Mouse (Mus musculus) myocyte (in vitro differentiated cells): ENCODE data around the gene Rhbdd2. TPM values are rescaled to one million over a fixed set of nuclear protein-coding genes. Genes with fewer than 3 reads are reported as not detected.

Experiments
- H3K27me3 ChIP-seq: one replicate; pipeline ENCODE4 v1.6.1; 2011; ENCODE audit not compliant: control insufficient read depth, insufficient read depth, insufficient read length
- H3K36me3 ChIP-seq: one replicate; pipeline ENCODE4 v1.6.1; 2011; ENCODE audit not compliant: control insufficient read depth, insufficient read depth
- H3K4me2 ChIP-seq: one replicate; pipeline ENCODE4 v1.6.1; 2011; ENCODE audit warnings: low read depth, control low read depth
- H3K4me3 ChIP-seq: one replicate; pipeline ENCODE4 v1.5.1; 2011; ENCODE audit warnings: mild to moderate bottlenecking, control low read depth, moderate library complexity
- H3K79me2 ChIP-seq: one replicate; pipeline ENCODE4 v1.6.1; 2011; ENCODE audit not compliant: control insufficient read depth, insufficient read depth
- H3ac ChIP-seq: one replicate; pipeline ENCODE4 v1.6.1; 2011; ENCODE audit not compliant: control insufficient read depth, insufficient read length
- CEBPB ChIP-seq: IDR thresholded peaks from 2 replicates; pipeline ENCODE4 v1.6.1; 2011; ENCODE audit warnings: mild to moderate bottlenecking, moderate library complexity; ENCODE audit not compliant: poor library complexity, insufficient read depth, severe bottlenecking
- E2F4 ChIP-seq: IDR thresholded peaks from one replicate; pipeline ENCODE4 v1.6.1; 2011; ENCODE audit warnings: mild to moderate bottlenecking, control low read depth, moderate library complexity; ENCODE audit not compliant: insufficient read depth
- MAX ChIP-seq: IDR thresholded peaks from one replicate; pipeline ENCODE4 v1.6.1; 2011; ENCODE audit warnings: low read depth, mild to moderate bottlenecking, control low read depth
- MYOD1 ChIP-seq, 3 experiments: IDR thresholded peaks; one replicate each; pipeline ENCODE4 v1.6.1; 2011; ENCODE audit warnings: control low read depth in 2 of 3, low read depth in 2 of 3, mild to moderate bottlenecking in 2 of 3, moderate library complexity in 1 of 3; ENCODE audit not compliant: insufficient read length in 2 of 3, control insufficient read depth in 1 of 3
- MYOG ChIP-seq, 3 experiments: IDR thresholded peaks; one replicate each; pipeline ENCODE4 v1.6.1; 2011; ENCODE audit warnings: control low read depth in 2 of 3, low read depth in 2 of 3, mild to moderate bottlenecking in 2 of 3; ENCODE audit not compliant: insufficient read length in 2 of 3, control insufficient read depth in 1 of 3, insufficient read depth in 1 of 3
- POLR2A ChIP-seq: IDR thresholded peaks from one replicate; pipeline ENCODE4 v1.6.1; 2011; ENCODE audit warnings: low read depth, mild to moderate bottlenecking, control low read depth, moderate library complexity; ENCODE audit not compliant: insufficient read length
- POLR2AphosphoS2 ChIP-seq: IDR thresholded peaks from one replicate; pipeline ENCODE4 v1.6.1; 2011; ENCODE audit warnings: low read depth, control low read depth; ENCODE audit not compliant: insufficient read length
- REST ChIP-seq: IDR thresholded peaks from one replicate; pipeline ENCODE4 v1.6.1; 2011; ENCODE audit warnings: mild to moderate bottlenecking, control low read depth, moderate library complexity; ENCODE audit not compliant: insufficient read depth, insufficient read length
- SRF ChIP-seq: IDR thresholded peaks from one replicate; pipeline ENCODE4 v1.6.1; 2011; ENCODE audit warnings: low read depth; ENCODE audit not compliant: control insufficient read depth, insufficient read length
- TCF12 ChIP-seq: IDR thresholded peaks from one replicate; pipeline ENCODE4 v1.6.1; 2011; ENCODE audit warnings: mild to moderate bottlenecking, control low read depth; ENCODE audit not compliant: poor library complexity, insufficient read depth, severe bottlenecking
- TCF3 ChIP-seq: IDR thresholded peaks from one replicate; pipeline ENCODE4 v1.6.1; 2011; ENCODE audit warnings: low read depth, control low read depth; ENCODE audit not compliant: insufficient read length
- USF1 ChIP-seq: IDR thresholded peaks from one replicate; pipeline ENCODE4 v1.6.1; 2011; ENCODE audit warnings: low read depth, mild to moderate bottlenecking, control low read depth, moderate library complexity
- polyA plus RNA-seq: library from polyadenylated mRNA; unstranded; fragments of >200 nt; fragmentation: generic; extraction: Trizol; gene quantifications from one replicate; pipeline ENCODE4 v1.2.1, GENCODE M21; 2012; ENCODE audit warnings: missing spikeins

The Rhbdd2 gene
- polyA plus RNA-seq, 1 experiment, result 16.7 TPM

DNA sequence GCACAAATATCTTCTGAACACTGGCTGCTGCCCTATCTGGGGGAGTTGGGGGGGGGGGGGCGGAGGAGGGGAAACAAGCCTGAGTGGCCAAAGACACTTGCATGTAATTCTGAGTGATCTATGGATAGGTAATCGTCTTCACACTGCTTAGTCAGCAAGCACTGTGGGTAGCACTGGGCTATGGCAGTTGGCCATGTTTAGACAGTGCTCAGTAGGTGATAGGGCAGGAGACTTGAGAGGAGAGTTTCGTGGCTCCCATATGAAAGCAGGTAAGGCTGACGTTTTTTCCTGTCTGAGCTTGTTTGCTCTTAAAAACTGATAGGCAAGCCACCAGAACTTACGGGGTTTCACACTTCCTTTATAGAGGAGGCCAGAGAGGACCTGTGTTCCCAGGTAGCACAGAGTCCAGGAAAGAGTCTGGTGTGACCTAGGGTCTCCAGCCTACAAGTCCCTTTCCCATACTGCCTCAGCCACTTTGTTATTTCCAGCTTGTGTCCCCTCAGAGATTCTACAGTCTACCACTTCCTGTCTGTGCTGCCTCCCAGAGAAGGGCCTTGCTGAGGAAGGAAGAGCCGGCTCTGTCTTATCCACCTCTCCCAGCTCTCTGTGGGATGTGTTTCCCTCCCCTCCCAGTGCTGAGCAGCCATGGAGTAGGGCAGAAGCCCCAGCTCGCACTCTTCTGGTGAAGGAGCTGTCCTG is 7.5 kb downstream of the Rhbdd2 start:
- no peak overlapping the region for H3K4me2 ChIP-seq
- no peak overlapping the region for H3ac ChIP-seq
- H3K4me3 ChIP-seq, result no peak overlapping the region
- no peak for TF ChIP-seq E2F4
- no peak for TF ChIP-seq TCF3
- no peak for TF ChIP-seq MYOG (IDR thresholded peaks at IDR 0.05; ENCODE audit: control insufficient read depth in 1 of 3, insufficient read depth in 1 of 3, insufficient read length in 2 of 3, low read depth in 2 of 3)
- no peak for TF ChIP-seq CEBPB
- no peak for TF ChIP-seq POLR2AphosphoS2
- TF ChIP-seq TCF12, result no peak
- no peak for TF ChIP-seq USF1
- no peak for TF ChIP-seq MAX
- no peak for TF ChIP-seq MYOD1 (IDR thresholded peaks at IDR 0.05; ENCODE audit: control insufficient read depth in 1 of 3, insufficient read length in 2 of 3, low read depth in 2 of 3)
- no peak for TF ChIP-seq REST
- TF ChIP-seq SRF, result no peak
- TF ChIP-seq POLR2A, result no peak
- H3K36me3 ChIP-seq, result peaks cover 5% of the 10 kb centered on the region
- no peaks in the 10 kb centered on the region for H3K27me3 ChIP-seq
- no peaks in the 10 kb centered on the region for H3K79me2 ChIP-seq

GRCm38 (mm10) chr5:135640459-135640789 is 8.0 kb downstream of the Rhbdd2 start:
- Histone ChIP-seq H3K79me2 (no peaks in the 10 kb centered on the region), H3K4me3 (no peak overlapping the region), H3ac (no peak overlapping the region), H3K27me3 (no peaks in the 10 kb centered on the region), H3K36me3 (peaks cover 5% of the 10 kb centered on the region), H3K4me2 (no peak overlapping the region)
- TF ChIP-seq E2F4 (no peak), SRF (no peak)

DNA sequence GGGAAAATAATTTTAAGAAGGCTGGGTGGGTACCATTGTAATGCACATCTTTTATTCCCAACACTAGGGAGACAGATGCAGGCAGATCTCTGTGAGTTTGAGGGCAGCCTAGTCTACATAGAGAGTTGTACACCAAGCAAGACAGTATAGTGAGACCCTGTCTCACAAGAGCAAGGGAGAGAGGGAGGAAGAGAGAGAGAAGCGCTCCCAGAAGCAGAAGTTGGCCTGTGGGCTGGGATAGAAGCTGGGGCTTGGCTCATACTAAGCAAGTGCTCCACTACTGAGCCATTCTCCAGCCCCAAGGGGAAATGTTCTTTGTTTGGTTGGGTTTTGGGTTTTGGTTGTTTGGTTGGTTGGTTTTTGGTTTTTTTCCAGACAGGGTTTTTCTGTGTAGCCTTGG is 8.6 kb downstream of the Rhbdd2 start:
- Histone ChIP-seq H3K4me2 (no peak overlapping the region), H3K27me3 (no peaks in the 10 kb centered on the region), H3K36me3 (peaks cover 5% of the 10 kb centered on the region), H3K4me3 (no peak overlapping the region), H3ac (no peak overlapping the region), H3K79me2 (no peaks in the 10 kb centered on the region)
- TF ChIP-seq CEBPB, result no peak
- no peak for TF ChIP-seq USF1
- no peak for TF ChIP-seq TCF12
- no peak for TF ChIP-seq E2F4
- no peak for TF ChIP-seq POLR2AphosphoS2
- TF ChIP-seq MAX, result no peak

- no peak overlapping the region for H3ac ChIP-seq
- H3K27me3 ChIP-seq, result no peaks in the 10 kb centered on the region
- no peak overlapping the region for H3K4me3 ChIP-seq
- H3K36me3 ChIP-seq, result no peaks in the 10 kb centered on the region
- H3K79me2 ChIP-seq, result no peaks in the 10 kb centered on the region
- TF ChIP-seq E2F4 (no peak), USF1 (no peak), REST (no peak), MYOG (IDR thresholded peaks at IDR 0.05; ENCODE audit: control insufficient read depth in 1 of 3, insufficient read depth in 1 of 3, insufficient read length in 2 of 3, low read depth in 2 of 3) (no peak), POLR2AphosphoS2 (no peak)
- H3K4me2 ChIP-seq, result no peak overlapping the region
These were observed 10.5 kb downstream of the Rhbdd2 start for GRCm38 (mm10) chr5:135642686-135643551.

GRCm38 (mm10) chr5:135643552-135643842 is 11.1 kb downstream of the Rhbdd2 start:
- Histone ChIP-seq H3ac (no peak overlapping the region), H3K4me3 (no peak overlapping the region), H3K27me3 (no peaks in the 10 kb centered on the region), H3K79me2 (no peaks in the 10 kb centered on the region), H3K4me2 (no peak overlapping the region), H3K36me3 (no peaks in the 10 kb centered on the region)
- TF ChIP-seq E2F4 (no peak), POLR2A (no peak), TCF3 (no peak), USF1 (no peak), POLR2AphosphoS2 (no peak), CEBPB (no peak), MYOD1 (IDR thresholded peaks at IDR 0.05; ENCODE audit: control insufficient read depth in 1 of 3, insufficient read length in 2 of 3, low read depth in 2 of 3) (no peak), TCF12 (no peak), SRF (no peak), REST (no peak), MYOG (IDR thresholded peaks at IDR 0.05; ENCODE audit: control insufficient read depth in 1 of 3, insufficient read depth in 1 of 3, insufficient read length in 2 of 3, low read depth in 2 of 3) (no peak), MAX (no peak)
